Mouse (Mus musculus) heart, adult 2 months (tissue): ENCODE results near the gene Prkab1. TPM values are rescaled to one million over a fixed set of nuclear protein-coding genes. Genes with fewer than 3 reads are reported as not detected.

Experiments used
- DNase-seq, 2 experiments: peaks; one replicate each; pipeline ENCODE4 v3.0.0; 2021
- H3K27ac ChIP-seq: fragments of 200-600 bp; 2 replicates; pipeline ENCODE4 v1.8.1; 2022
- H3K27me3 ChIP-seq: fragments of 200-500 bp; 2 replicates; pipeline ENCODE4 v1.6.1; 2012; ENCODE audit warnings: mild to moderate bottlenecking, low read length, inconsistent platforms, mixed read lengths; ENCODE audit not compliant: control insufficient read depth, insufficient read depth
- H3K36me3 ChIP-seq: fragments of 200-500 bp; 2 replicates; pipeline ENCODE4 v1.6.1; 2012; ENCODE audit warnings: low read length, inconsistent platforms; ENCODE audit not compliant: control insufficient read depth, insufficient read depth
- H3K4me1 ChIP-seq: fragments of 200-500 bp; 2 replicates; pipeline ENCODE4 v1.6.1; 2011; ENCODE audit warnings: low read length; ENCODE audit not compliant: control insufficient read depth, insufficient read depth
- H3K4me3 ChIP-seq: fragments of 200-600 bp; 2 replicates; pipeline ENCODE4 v1.8.1; 2022
- H3K79me2 ChIP-seq: fragments of 200-500 bp; replicated peaks from 2 replicates; pipeline ENCODE4 v1.6.1; 2012; ENCODE audit warnings: mild to moderate bottlenecking, inconsistent platforms, low read length, moderate library complexity, mixed read lengths; ENCODE audit not compliant: control insufficient read depth, insufficient read depth
- H3K9ac ChIP-seq: fragments of 200-500 bp; 2 replicates; pipeline ENCODE4 v1.6.1; 2012; ENCODE audit warnings: low read depth, mild to moderate bottlenecking, control low read depth, inconsistent platforms, low read length, mixed read lengths
- CTCF ChIP-seq: fragments of 200-600 bp; IDR thresholded peaks from 2 replicates; pipeline ENCODE4 v1.8.1; 2022; ENCODE audit warnings: antibody characterized with exemption, mild to moderate bottlenecking, moderate library complexity
- EP300 ChIP-seq: fragments of 200-500 bp; IDR thresholded peaks from 2 replicates; pipeline ENCODE4 v1.6.1; 2011; ENCODE audit warnings: low read depth, low read length, control low read depth; ENCODE audit not compliant: insufficient read depth
- POLR2A ChIP-seq: fragments of 200-500 bp; IDR thresholded peaks from 2 replicates; pipeline ENCODE4 v1.6.1; 2011; ENCODE audit warnings: mild to moderate bottlenecking, low read depth, low read length, control low read depth; ENCODE audit not compliant: insufficient read depth
- WGBS: fragments of 180-500 bp; shearing (Covaris S2); methylation state at CpG from one replicate; pipeline ENCODE4 v1.1.7; 2018; 5-methylcytosine and 5-hydroxymethylcytosine counted together
- intact Hi-C: fragments of 180-260 bp; cut with DNase I; formaldehyde crosslinking; loops from one replicate; pipeline ENCODE4 v1.15.1; 2025
- polyA plus RNA-seq: library from polyadenylated mRNA; depleted of rRNA; stranded (reverse); fragments of >200 nt; gene quantifications from 2 replicates; pipeline ENCODE4 v1.2.3, GENCODE M21; 2012
- total RNA-seq, 2 experiments: library from RNA; stranded (reverse); gene quantifications; 2 replicates each; pipeline ENCODE4 v1.2.3; 2021

Gene Prkab1
- total and polyA plus RNA-seq, 3 experiments, result 50.6 to 64.8 (median 55.5) TPM

GRCm38 (mm10) chr5:116004271-116004670, 20.0 kb downstream of the Prkab1 start:
- H3K79me2 ChIP-seq, result no peaks in the 10 kb centered on the region
- H3K27ac ChIP-seq, result no peak overlapping the region
- WGBS, result 77% methylated on average over 10 of the region's 10 CpGs
- H3K27me3 ChIP-seq, result no peaks in the 10 kb centered on the region
- no peaks in the 10 kb centered on the region for H3K36me3 ChIP-seq
- H3K4me3 ChIP-seq, result no peak overlapping the region
- no peak for DNase-seq
- intact Hi-C loops, result no loop called here
- no peak overlapping the region for H3K9ac ChIP-seq
- no peaks in the 10 kb centered on the region for H3K4me1 ChIP-seq
- TF ChIP-seq EP300 (no peak), CTCF (no peak), POLR2A (no peak)

- DNase-seq, result no peak
- TF ChIP-seq CTCF, result no peak
- no peak for TF ChIP-seq POLR2A
- no peak for TF ChIP-seq EP300
- H3K79me2 ChIP-seq, result no peaks in the 10 kb centered on the region
- 57% methylated on average over 13 of the region's 13 CpGs for WGBS
- H3K4me3 ChIP-seq, result no peak overlapping the region
- intact Hi-C loops, result no loop called here
- H3K4me1 ChIP-seq, result no peaks in the 10 kb centered on the region
- no peak overlapping the region for H3K9ac ChIP-seq
- no peak overlapping the region for H3K27ac ChIP-seq
- no peaks in the 10 kb centered on the region for H3K36me3 ChIP-seq
- H3K27me3 ChIP-seq, result no peaks in the 10 kb centered on the region
These were observed 20.5 kb downstream of the Prkab1 start for GRCm38 (mm10) chr5:116003825-116004224.

GRCm38 (mm10) chr5:116003154-116003553, 21.2 kb downstream of the Prkab1 start:
- no peak for DNase-seq
- Histone ChIP-seq H3K4me3 (no peak overlapping the region), H3K9ac (no peak overlapping the region), H3K27me3 (no peaks in the 10 kb centered on the region), H3K36me3 (no peaks in the 10 kb centered on the region), H3K79me2 (no peaks in the 10 kb centered on the region), H3K27ac (no peak overlapping the region), H3K4me1 (no peaks in the 10 kb centered on the region)
- WGBS, result 79% methylated on average over 8 of the region's 8 CpGs
- TF ChIP-seq POLR2A, result no peak
- intact Hi-C loops, result no loop called here

- H3K36me3 ChIP-seq, result no peaks in the 10 kb centered on the region
- TF ChIP-seq POLR2A, result no peak
- TF ChIP-seq EP300, result no peak
- no peak for TF ChIP-seq CTCF
- no peak overlapping the region for H3K27ac ChIP-seq
- no peaks in the 10 kb centered on the region for H3K79me2 ChIP-seq
- H3K27me3 ChIP-seq, result no peaks in the 10 kb centered on the region
- WGBS, result 67% methylated on average over 13 of the region's 13 CpGs
- intact Hi-C loops, result no loop called here
- no peak overlapping the region for H3K4me3 ChIP-seq
- no peak for DNase-seq
- no peak overlapping the region for H3K9ac ChIP-seq
- H3K4me1 ChIP-seq, result no peaks in the 10 kb centered on the region
These were observed 26.9 kb downstream of the Prkab1 start for GRCm38 (mm10) chr5:115997376-115997775.

GRCm38 (mm10) chr5:115994101-115994500, 30.2 kb downstream of the Prkab1 start:
- H3K27me3 ChIP-seq, result no peaks in the 10 kb centered on the region
- no peaks in the 10 kb centered on the region for H3K79me2 ChIP-seq
- no peak overlapping the region for H3K9ac ChIP-seq
- TF ChIP-seq EP300, result no peak
- TF ChIP-seq CTCF, result no peak
- TF ChIP-seq POLR2A, result no peak
- no peak overlapping the region for H3K4me3 ChIP-seq
- WGBS, result 97% methylated on average over 15 of the region's 15 CpGs
- intact Hi-C loops, result no loop called here
- no peak for DNase-seq
- no peaks in the 10 kb centered on the region for H3K36me3 ChIP-seq
- no peaks in the 10 kb centered on the region for H3K4me1 ChIP-seq
- no peak overlapping the region for H3K27ac ChIP-seq

- no peak overlapping the region for H3K27ac ChIP-seq
- intact Hi-C loops, result no loop called here
- no peak for DNase-seq
- TF ChIP-seq EP300, result no peak
- no peak for TF ChIP-seq CTCF
- TF ChIP-seq POLR2A, result no peak
- H3K79me2 ChIP-seq, result no peaks in the 10 kb centered on the region
- no peaks in the 10 kb centered on the region for H3K36me3 ChIP-seq
- 98% methylated on average over 11 of the region's 11 CpGs for WGBS
- no peak overlapping the region for H3K9ac ChIP-seq
- H3K27me3 ChIP-seq, result no peaks in the 10 kb centered on the region
- H3K4me1 ChIP-seq, result no peaks in the 10 kb centered on the region
- no peak overlapping the region for H3K4me3 ChIP-seq
These were observed 32.6 kb downstream of the Prkab1 start for GRCm38 (mm10) chr5:115991717-115992116.
